Mouse (Mus musculus) forebrain, embryonic 14.5 days (tissue): ENCODE results near the gene Dmd. TPM values are rescaled to one million over a fixed set of nuclear protein-coding genes. Genes with fewer than 3 reads are reported as not detected.

Experiments used
- ATAC-seq: fragments of 200-750 bp; cut with Nextera tagmentation; 2 replicates; pipeline ENCODE4 v1.8.0; 2017; ENCODE audit warnings: mild to moderate bottlenecking, moderate library complexity
- DNase-seq: peaks from one replicate; pipeline ENCODE4 v3.0.0-alpha.2; 2015; ENCODE audit warnings: low spot score
- H3K27ac ChIP-seq: fragments of 300-500 bp; sonication (generic); 2 replicates; pipeline ENCODE4 v1.5.1; 2014; ENCODE audit warnings: low read depth, mild to moderate bottlenecking, control low read depth, low read length, moderate library complexity
- H3K27me3 ChIP-seq: fragments of 300-500 bp; sonication (generic); replicated peaks from 2 replicates; pipeline ENCODE4 v1.6.1; 2014; ENCODE audit warnings: low read length, control low read depth, mixed read lengths; ENCODE audit not compliant: control insufficient read depth, insufficient read depth
- H3K36me3 ChIP-seq: fragments of 300-500 bp; sonication (generic); 2 replicates; pipeline ENCODE4 v1.6.1; 2014; ENCODE audit warnings: low read length, control low read depth; ENCODE audit not compliant: control insufficient read depth, insufficient read depth
- H3K4me1 ChIP-seq: fragments of 300-500 bp; sonication (generic); 2 replicates; pipeline ENCODE4 v1.6.1; 2014; ENCODE audit warnings: antibody characterized with exemption, low read length, control low read depth; ENCODE audit not compliant: control insufficient read depth, insufficient read depth
- H3K4me2 ChIP-seq: fragments of 300-500 bp; sonication (generic); 2 replicates; pipeline ENCODE4 v1.6.1; 2014; ENCODE audit warnings: mild to moderate bottlenecking, control low read depth, low read length
- H3K4me3 ChIP-seq: fragments of 300-500 bp; sonication (generic); 2 replicates; pipeline ENCODE4 v1.5.1; 2014; ENCODE audit warnings: low read depth, low read length, control low read depth
- H3K9ac ChIP-seq: fragments of 300-500 bp; sonication (generic); 2 replicates; pipeline ENCODE4 v1.6.1; 2014; ENCODE audit warnings: mild to moderate bottlenecking, low read length, control low read depth, moderate library complexity
- H3K9me3 ChIP-seq: fragments of 300-500 bp; sonication (generic); replicated peaks from 2 replicates; pipeline ENCODE4 v1.6.1; 2016; ENCODE audit warnings: low read length, control low read depth, mixed read lengths; ENCODE audit not compliant: control insufficient read depth
- WGBS: fragments of 180-500 bp; shearing (Covaris S2); extraction: QIAGEN DNeasy Blood & Tissue Kit; methylation state at CpG from one replicate; pipeline ENCODE4 v1.1.7; 2014; 5-methylcytosine and 5-hydroxymethylcytosine counted together
- polyA plus RNA-seq: library from polyadenylated mRNA; unstranded; fragments of >200 nt; fragmentation: Nextera tagmentation; extraction: Ambion mirVana; gene quantifications from 2 replicates; pipeline ENCODE4 v1.2.1, GENCODE M21; 2014

Dmd gene
- 18.1 and 23.6 TPM in 2 replicates for polyA plus RNA-seq

GRCm38 (mm10) chrX:82948630-82949029 lies at the start of gene Dmd:
Dmd (plus strand) TSS chrX:82948870.
- DNase-seq: no peak
- Histone ChIP-seq H3K4me1 (no peaks in the 10 kb centered on the region), H3K4me2 (no peak within 1 kb of the TSS), H3K27ac (no peak within 1 kb of the TSS), H3K27me3 (no peaks in the 10 kb centered on the region), H3K4me3 (no peak within 1 kb of the TSS), H3K9ac (no peak within 1 kb of the TSS), H3K36me3 (no peaks in the 10 kb centered on the region), H3K9me3 (no peaks in the 10 kb centered on the region)
- ATAC-seq: no peak
- 67% methylated on average over 3 of the region's 3 CpGs for WGBS

- no peak overlapping the region for H3K4me2 ChIP-seq
- H3K9me3 ChIP-seq: no peaks in the 10 kb centered on the region
- no peak for ATAC-seq
- DNase-seq: no peak
- H3K4me3 ChIP-seq: no peak overlapping the region
- H3K27ac ChIP-seq: no peak overlapping the region
- H3K36me3 ChIP-seq: no peaks in the 10 kb centered on the region
- no peaks in the 10 kb centered on the region for H3K27me3 ChIP-seq
- no peaks in the 10 kb centered on the region for H3K4me1 ChIP-seq
- no peak overlapping the region for H3K9ac ChIP-seq
These were observed 47.2 kb upstream of the Dmd start for GRCm38 (mm10) chrX:82901515-82901914.

DNA sequence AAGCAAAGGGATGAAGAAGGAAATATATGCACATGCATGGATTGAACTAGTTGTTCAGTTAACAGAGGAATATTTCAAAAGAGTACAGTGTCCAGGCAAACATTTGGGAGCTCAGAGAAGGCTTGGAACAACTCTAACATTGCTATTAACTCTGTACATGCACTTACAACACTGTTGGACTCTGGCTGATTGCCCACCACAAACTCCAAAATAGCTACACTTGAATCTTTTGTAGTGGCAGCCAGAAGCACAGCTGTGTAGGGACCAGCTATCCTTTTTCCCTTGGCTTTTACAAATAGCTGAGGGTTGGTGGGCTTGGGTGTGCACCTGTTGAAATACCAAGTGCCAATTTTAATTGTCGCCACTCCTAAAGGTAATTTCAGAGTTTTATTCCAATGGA lies 39.0 kb downstream of the Dmd start:
- no peak overlapping the region for H3K27ac ChIP-seq
- ATAC-seq (no peak), DNase-seq (no peak)
- no peaks in the 10 kb centered on the region for H3K4me1 ChIP-seq
- no peaks in the 10 kb centered on the region for H3K36me3 ChIP-seq
- H3K27me3 ChIP-seq: no peaks in the 10 kb centered on the region
- H3K9me3 ChIP-seq: no peaks in the 10 kb centered on the region
- no peak overlapping the region for H3K4me3 ChIP-seq
- no peak overlapping the region for H3K9ac ChIP-seq
- 91% methylated on average over 1 of the region's 1 CpGs for WGBS
- no peak overlapping the region for H3K4me2 ChIP-seq

DNA sequence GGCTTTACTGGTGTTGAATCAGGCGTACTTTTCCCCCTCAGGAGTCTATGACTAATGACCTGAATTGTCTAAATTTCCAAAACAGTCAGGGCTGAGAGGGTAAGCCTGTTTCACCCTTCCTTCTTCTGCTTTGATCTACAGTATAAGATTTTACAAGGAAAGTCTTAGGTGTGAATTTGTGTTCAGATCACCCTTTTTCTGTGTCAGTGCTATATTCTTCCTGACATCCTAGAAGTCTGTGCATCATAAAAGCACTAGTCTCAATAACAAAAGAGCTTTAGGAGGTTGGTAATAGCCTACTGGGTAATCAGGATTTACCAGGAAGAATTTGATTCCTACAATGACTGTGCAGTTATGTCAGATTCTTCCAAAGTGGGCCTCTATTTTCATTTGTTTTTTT lies 101.5 kb downstream of the Dmd start:
- Histone ChIP-seq H3K36me3 (no peaks in the 10 kb centered on the region), H3K4me3 (no peak overlapping the region), H3K9ac (no peak overlapping the region), H3K9me3 (no peaks in the 10 kb centered on the region), H3K4me2 (no peak overlapping the region), H3K4me1 (no peaks in the 10 kb centered on the region), H3K27me3 (no peaks in the 10 kb centered on the region), H3K27ac (no peak overlapping the region)
- WGBS: 54% methylated on average over 1 of the region's 1 CpGs
- ATAC-seq: no peak
- DNase-seq: no peak

DNA sequence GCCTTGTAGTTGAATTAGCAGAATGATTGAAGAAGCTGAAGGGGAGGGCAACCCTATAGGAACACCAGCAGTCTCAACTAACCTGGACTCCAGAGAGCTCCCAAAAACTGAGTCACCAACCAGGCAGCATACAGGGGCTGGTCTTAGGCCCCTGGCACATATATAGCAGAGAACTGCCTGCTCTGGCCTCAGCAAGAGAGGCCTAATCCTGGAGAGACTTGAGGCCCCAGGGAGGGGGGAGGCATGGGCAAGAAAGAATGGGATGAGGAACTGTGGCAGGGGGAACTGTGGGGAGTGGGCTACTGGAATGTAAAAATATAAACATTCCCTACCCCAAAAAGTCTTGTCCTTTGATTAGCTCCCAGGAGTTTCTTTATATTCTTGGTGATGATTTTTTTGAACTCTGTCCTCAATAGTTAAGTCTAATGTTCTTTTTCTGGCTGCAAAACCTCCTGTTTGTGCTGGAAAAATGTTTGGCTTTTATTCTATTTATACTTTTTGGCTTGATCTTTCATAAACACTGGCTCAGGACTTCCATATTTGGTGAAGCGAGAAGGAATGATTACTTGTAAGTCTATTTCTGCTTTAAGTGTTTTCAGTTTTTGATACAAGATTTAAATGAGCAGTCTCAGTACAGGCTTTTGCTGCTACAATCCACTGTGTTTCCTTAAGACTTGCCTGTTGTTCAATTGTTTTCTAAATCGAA lies 167.7 kb downstream of the Dmd start:
- no peaks in the 10 kb centered on the region for H3K27me3 ChIP-seq
- no peaks in the 10 kb centered on the region for H3K36me3 ChIP-seq
- no peak overlapping the region for H3K4me3 ChIP-seq
- no peak overlapping the region for H3K4me2 ChIP-seq
- 45% methylated on average over 2 of the region's 2 CpGs for WGBS
- H3K27ac ChIP-seq: no peak overlapping the region
- no peak overlapping the region for H3K9ac ChIP-seq
- no peak for DNase-seq
- no peaks in the 10 kb centered on the region for H3K4me1 ChIP-seq
- no peaks in the 10 kb centered on the region for H3K9me3 ChIP-seq
- ATAC-seq: no peak

GRCm38 (mm10) chrX:83117198-83117597 lies 168.5 kb downstream of the Dmd start:
- DNase-seq (peak; percentile 54), ATAC-seq (no peak)
- Histone ChIP-seq H3K36me3 (no peaks in the 10 kb centered on the region), H3K4me2 (no peak overlapping the region), H3K27me3 (no peaks in the 10 kb centered on the region), H3K4me3 (no peak overlapping the region), H3K9me3 (no peaks in the 10 kb centered on the region), H3K4me1 (no peaks in the 10 kb centered on the region), H3K9ac (no peak overlapping the region), H3K27ac (no peak overlapping the region)
- 58% methylated on average over 2 of the region's 2 CpGs for WGBS

GRCm38 (mm10) chrX:83220563-83220962 lies 271.9 kb downstream of the Dmd start:
- no peaks in the 10 kb centered on the region for H3K4me1 ChIP-seq
- H3K9ac ChIP-seq: no peak overlapping the region
- no peaks in the 10 kb centered on the region for H3K9me3 ChIP-seq
- ATAC-seq: no peak
- no peak overlapping the region for H3K27ac ChIP-seq
- WGBS: 80% methylated on average over 2 of the region's 2 CpGs
- H3K27me3 ChIP-seq: no peaks in the 10 kb centered on the region
- DNase-seq: peak; percentile 0
- no peak overlapping the region for H3K4me2 ChIP-seq
- H3K36me3 ChIP-seq: no peaks in the 10 kb centered on the region
- H3K4me3 ChIP-seq: no peak overlapping the region

DNA sequence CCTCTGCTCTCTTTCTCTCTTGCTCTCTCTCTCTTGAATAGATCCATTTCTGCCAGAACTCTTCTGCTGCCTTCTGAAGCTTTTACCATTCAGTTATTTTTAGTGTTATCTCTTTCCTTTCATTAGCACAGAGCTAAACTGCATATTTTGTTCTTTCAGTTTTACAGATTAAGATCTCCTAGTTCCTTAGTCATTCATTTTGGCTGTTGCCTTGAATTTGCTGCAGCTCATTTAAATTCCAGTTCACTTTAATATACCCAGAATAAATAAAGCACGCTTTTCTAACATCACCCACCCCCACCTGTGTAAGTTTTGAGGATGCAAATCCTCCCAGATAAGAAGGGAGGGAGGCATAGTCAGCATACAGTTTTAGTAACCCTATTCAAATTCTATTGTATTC lies 272.4 kb downstream of the Dmd start:
- Histone ChIP-seq H3K4me1 (no peaks in the 10 kb centered on the region), H3K27ac (no peak overlapping the region), H3K36me3 (no peaks in the 10 kb centered on the region), H3K9ac (no peak overlapping the region), H3K27me3 (no peaks in the 10 kb centered on the region), H3K4me2 (no peak overlapping the region), H3K4me3 (no peak overlapping the region), H3K9me3 (no peaks in the 10 kb centered on the region)
- ATAC-seq (no peak), DNase-seq (no peak)
- WGBS: 38% methylated on average over 1 of the region's 1 CpGs

DNA sequence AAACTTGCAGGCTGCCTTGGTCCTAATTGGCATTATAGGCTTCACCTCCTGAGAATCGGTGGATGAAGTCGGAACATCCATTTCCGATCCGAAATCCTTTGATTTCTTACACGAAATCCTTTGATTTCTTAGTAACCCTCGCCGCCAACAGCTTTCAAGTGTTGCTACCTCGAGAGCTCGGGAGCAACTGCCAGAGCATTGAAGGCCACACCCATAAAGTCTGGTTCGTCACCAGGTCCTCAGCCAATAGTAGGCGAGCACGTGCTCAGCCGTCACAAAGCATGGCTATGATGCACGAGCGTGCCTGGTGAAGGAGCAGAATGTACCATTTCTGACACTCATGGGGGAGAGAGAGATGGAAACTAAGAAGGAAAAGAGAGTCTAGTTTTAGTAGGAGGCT lies 538.9 kb downstream of the Dmd start, which contains the start of gene Tsga8:
Gene Tsga8 (minus strand): TSS at position 327 of the 400 bp plus-strand sequence.
- Histone ChIP-seq H3K9me3 (no peaks in the 10 kb centered on the region), H3K9ac (no peak within 1 kb of the TSS), H3K27me3 (no peaks in the 10 kb centered on the region), H3K4me1 (no peaks in the 10 kb centered on the region), H3K27ac (no peak within 1 kb of the TSS), H3K36me3 (no peaks in the 10 kb centered on the region), H3K4me2 (no peak within 1 kb of the TSS), H3K4me3 (no peak within 1 kb of the TSS)
- 92% methylated on average over 15 of the region's 15 CpGs for WGBS
- DNase-seq (no peak), ATAC-seq (no peak)
